Mouse (Mus musculus) gastrocnemius, adult 8-10 months (tissue): ENCODE results near the gene Tifa. TPM values are rescaled to one million over a fixed set of nuclear protein-coding genes. Genes with fewer than 3 reads are reported as not detected.
"Not testable (repeated sequence)": the region's sequence is repeated elsewhere in the genome, so short reads cannot be mapped to it uniquely, and the experiment has no call there.

Source experiments
- DNase-seq, 2 experiments: peaks; one replicate each; pipeline ENCODE4 v3.0.0; 2022; ENCODE audit warnings: low spot score in 2 of 2
- total RNA-seq, 4 experiments: library from RNA; stranded (reverse); gene quantifications; 2 replicates each; pipeline ENCODE4 v1.2.4; 2022

The Tifa gene
- 1 to 10 TPM in 2 of 4 experiments, under 1 TPM in 2; 0.85 to 1.6 (median 1.0) TPM for total RNA-seq

DNA sequence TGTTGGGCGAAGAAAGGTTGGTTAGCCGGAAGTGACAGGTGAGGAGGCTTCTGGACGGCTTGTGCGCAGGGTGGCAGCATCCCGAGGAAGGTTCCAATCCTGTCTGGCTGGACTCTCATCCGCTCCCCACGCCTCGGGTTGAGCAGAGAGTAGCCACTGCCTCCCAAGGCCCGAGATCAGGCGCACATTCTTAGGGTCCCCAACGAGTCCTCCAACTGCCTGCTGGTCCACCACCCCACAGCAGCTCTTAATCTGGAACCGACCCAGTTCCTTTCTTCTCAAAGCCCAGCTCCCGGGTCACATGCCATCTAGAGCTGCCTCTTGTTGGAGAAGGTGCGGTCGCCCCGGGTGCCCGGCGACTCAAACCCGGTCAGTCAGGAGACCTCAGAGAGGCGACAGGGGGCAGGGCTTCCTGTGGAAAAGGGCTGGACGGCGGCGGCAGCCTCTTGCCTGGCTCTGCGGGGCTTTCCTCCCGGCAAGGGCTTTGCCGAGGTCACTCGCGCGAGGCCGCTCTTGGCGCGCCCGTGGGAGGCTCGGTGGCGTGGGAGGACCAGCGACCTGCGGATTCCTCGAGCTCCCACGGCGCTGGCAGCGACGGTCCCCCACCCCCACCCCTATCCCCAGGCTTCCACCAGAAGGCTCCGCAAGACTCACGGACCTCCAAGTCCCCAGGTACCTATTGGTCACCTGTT, at the start of gene Tifa:
Gene Tifa (plus strand): TSS at position 306 of the 692 bp plus-strand sequence.
- DNase-seq, result peak; percentile 14 to 41

DNA sequence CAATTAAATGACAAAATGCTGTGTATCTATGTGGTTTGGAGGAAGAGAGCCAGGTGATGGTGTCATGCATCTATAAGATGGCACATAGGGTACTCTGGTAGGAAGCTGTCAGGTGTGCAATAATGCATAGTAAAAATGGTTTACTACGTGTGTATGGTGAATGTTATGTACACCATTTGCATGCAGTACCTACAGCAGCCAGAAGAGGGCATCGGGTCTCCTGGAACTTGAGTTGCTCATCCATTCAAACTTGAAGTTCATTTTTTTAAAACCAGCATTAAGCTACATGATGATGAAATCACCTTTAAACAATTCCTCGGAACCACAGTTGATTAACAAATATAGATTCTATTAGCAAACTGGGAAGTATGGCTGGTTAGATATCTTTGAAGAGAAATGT, 48.1 kb upstream of the Tifa start:
- no peak for DNase-seq

DNA sequence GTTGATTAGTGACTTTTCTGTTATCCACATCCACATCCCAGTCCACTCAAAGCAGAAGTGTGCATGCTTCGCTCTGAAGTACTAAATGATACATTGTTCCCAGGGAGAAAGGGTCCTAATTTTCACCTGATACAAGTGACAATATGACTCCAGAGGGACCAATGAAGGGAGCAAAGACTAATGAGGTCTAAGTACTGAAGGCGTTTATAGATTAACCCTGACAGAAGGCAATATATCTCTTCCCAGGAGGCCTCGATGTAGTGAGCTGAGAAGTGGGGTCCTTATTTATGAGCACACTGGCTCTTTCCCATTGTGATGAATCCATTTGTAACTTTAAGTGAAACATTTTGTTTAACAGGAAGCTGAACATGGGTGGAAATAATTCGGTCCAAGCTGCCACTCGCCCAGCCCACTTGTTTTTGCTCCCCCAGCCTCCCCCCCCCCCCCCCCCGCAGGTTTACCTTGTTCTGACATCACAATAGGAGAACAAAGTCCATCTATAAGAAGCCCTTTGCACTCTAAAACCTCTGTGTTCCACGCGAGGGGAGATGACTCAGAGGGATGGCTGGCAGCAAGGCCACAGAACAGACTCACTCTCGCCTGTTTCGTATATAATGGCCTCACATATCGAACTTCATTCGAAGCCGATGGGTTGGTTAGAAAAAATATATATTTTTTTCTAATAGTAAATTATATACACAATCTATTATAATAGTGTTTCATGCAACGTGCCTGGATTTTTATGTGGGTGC, 45.8 kb upstream of the Tifa start:
- no peak for DNase-seq

DNA sequence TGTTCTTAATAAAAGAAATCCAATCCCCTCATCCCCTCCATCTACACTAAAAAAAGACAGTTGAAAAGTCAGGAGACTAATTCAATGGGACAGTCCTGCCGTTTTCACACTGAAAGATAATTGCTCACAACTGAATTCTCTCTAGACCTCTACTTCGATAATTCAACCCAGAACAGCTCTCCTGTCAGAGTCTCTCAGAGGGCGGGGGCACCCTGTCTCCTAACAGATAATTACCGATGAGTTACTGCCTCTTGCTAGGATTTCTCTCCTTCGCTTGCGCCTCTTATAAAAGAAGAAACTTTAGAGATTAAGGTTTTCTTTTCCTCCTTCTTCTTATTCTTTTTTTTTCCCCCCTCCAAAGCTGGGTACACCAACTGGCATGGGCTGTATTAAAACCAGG, 44.1 kb upstream of the Tifa start:
- DNase-seq, result no peak

DNA sequence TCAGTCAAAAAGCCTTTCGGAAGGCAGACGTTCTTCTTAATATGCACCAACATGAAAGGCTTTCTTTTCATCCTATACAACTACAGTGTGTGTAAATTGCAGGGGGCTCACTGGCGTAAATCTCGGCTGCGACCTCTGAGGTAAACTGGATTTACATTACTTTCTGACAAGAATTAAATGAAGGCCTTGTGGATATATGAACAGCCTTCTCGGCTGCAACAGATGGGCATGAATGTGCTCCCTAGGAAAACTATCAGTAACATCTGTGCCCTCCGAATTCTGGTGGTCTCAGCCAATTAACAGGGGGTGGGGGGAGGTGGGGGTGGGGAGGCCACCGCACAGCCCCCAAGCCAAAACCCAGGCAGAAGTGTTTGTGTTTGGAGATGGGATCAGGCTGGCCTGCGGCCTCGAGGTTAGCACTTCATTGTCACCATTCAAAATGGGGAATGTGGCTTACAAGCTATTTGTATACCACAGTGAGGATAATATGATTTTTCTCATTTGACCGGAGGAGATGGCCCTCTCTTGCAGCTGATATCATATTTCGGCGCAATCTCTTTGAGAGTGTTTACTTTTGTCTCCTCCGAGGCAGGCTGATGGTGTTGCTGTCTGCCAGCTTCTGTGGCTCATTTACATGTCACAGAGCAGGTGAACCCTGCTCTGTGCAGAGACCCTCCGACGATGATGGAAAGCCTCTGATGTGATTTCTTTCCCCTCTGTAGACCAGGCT, 43.5 kb upstream of the Tifa start:
- no peak for DNase-seq

DNA sequence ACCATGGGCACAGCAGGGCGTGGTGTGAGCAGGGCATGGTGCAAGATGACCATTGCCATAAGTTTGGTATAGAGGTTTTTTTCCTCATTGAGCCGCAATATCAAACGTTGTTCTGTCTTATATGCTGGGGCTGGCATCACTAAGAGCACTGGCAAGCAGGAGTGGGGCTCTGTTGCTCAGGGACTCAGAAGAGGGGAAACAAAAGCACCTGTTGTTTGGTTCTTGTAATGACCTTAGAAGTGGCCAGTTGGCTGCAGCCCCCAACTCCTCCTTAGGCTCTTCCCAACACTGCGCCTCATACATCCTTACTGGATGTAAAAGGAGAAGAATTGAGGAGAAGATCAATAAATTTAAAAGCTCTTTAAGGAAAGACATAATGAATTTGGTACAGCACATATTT, 41.0 kb upstream of the Tifa start:
- no peak for DNase-seq

DNA sequence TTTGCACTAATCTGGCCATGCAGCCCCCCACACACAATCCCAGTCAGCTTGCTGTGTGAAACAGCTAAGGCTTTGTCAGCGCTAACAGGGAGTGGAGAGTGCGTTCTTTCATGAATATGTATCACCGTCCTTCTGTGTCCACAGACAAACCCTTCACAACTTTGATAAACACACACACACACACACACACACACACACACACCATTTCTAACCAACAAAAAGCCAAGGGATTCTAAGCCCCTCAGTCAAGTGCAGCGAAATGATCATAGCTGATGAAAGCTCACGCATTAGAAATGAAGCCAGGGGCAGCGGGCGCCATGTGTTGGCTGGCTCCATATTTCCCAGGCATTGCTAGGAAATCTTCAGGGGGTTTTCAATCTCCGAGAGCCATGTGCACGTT, 40.3 kb upstream of the Tifa start:
- DNase-seq, result no peak

DNA sequence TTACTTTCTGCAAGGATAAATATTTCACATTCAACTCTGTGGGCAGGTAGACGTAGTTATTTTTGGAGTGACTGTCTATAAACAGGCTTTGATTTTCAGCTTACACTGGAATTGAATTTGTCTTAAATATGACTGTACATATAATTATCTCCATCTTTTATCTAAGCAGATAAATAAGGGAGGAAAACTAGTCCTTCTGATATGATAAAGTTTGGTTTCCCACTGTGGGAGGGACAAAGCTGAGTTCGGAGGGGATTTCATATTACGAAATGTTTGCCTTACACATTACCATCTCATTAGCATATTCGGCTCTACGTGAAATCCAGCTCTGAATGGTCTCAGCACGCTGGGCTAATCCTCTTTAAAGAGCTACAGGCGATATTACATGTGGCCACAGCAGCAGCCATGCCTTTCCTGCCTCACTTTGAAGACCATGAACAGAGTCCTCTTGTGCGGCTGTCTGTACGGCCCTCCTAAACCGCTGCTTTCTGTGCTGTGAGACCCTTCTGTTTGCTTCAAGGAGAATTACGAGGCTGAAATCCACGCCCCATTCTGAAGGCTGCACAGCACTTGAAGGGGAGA, 39.5 kb upstream of the Tifa start:
- DNase-seq, result no peak

DNA sequence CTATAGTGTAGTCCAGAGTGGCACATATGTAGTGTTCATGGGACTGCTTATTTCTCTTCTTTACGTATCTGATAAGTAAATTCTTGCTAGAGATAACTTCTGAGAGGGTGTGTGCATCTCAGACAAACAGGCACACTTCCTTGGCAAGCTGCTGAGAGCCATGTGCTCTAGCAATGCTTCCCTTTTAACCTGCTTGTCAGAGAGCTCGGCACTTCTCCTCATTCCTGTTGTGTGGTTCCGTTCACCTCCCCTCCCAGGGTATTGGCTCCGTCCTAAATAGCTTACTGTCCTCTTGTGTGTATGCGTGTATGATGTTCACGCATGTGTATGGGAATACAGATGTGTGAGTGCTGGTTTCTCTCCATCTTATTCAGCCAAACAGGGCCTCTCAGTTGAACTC, 33.1 kb upstream of the Tifa start:
- no peak for DNase-seq

DNA sequence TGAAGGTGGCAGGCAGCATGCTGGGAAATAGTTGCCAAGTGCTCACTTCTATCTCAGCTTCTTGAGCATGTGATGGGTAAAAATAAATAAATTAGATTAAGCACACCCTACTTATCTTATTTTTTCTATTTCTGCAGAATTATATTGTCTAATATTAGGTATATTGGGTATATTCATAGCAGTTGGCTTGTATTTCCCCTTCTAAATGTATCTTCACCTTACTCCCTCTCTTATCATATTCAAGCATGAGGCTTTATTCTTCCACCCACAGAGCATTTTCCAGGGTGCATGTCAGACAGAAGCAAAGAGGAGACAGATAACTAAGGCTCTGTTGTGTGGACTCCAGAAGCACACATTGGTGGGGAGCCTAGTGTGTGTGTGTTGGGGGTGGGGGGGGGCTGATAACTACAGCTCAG, 31.7 kb upstream of the Tifa start:
- DNase-seq, result no peak

DNA sequence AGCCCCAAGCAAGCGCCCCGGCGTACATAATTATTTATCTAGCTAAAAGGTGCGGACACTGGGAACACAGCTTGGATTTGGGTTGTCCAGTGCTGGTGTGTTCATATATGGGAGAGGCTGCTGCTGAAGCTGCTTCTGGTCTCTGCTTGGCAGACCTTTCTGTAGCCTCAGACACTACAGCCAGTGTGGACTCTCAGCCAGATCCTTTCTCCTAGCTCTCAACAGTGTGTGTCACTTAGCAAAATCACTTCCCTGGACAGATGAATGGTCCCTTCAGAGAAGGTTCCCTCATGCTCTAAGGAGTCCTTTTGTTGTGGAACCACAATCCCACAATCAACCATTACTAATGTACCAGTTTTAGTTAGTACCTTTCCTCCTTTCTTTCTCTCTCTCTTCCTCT, 30.8 kb upstream of the Tifa start:
- no peak for DNase-seq

DNA sequence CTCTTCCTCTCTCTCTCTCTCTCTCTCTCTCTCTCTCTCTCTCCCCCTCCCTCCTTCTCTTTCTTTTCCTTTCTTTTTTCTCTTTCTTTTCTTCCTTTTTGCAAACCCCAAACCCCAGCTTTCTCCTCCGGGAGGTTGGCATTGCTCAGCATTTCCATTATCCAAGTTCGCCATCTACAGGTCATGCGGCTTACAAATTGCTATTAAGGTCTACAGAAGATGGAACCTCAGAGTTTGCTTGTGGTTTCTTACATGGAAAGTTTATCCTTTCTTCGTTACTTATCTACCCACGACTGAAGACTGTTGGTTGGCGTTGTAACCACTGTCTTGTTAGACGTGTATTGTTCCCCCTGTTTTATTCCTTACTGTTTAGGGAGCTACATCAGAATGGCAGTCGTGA, 30.4 kb upstream of the Tifa start:
- no peak for DNase-seq

DNA sequence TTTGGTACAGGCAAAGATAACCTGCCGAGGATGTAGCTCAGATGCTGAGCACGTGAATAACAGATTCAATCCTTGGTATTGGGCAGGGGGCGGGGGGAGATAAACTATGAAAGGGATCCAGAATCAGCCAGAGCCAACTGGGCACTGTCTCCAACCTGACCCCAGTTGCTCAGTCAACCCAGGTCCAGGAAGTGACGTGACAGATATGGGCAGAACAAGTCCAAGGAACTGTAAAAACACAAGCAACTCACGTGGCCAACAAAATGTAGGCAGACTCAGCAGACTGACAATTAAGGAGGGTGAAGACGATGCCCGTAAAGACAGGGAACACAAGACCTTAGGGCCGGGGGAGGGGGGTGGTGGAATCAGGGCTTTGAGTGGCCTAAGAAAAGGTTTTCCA, 27.2 kb upstream of the Tifa start:
- DNase-seq, result no peak

DNA sequence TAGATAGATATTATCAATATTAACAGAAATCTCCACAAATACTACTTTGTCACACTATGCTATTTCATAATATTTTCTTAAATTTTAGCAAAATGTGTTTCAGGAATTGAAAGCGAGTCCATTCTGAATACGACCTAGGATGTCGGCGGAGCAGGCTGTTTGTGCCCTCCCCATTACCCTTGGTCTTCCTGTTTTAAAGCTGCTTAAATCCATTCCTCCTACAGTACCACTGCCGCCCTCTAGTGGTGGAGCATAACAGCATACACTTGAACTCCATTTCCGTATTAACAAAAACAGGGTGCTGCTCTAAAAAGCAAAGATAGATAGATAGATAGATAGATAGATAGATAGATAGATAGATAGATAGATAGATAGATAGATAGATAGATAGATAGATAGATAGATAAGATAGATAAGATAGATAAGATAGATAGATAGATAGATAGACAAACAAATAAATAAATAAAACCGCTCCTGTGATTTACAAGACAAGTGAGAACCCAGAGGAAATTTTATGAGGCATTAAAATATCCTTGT, 26.5 kb upstream of the Tifa start:
- DNase-seq, result peak; percentile 29 to 45

DNA sequence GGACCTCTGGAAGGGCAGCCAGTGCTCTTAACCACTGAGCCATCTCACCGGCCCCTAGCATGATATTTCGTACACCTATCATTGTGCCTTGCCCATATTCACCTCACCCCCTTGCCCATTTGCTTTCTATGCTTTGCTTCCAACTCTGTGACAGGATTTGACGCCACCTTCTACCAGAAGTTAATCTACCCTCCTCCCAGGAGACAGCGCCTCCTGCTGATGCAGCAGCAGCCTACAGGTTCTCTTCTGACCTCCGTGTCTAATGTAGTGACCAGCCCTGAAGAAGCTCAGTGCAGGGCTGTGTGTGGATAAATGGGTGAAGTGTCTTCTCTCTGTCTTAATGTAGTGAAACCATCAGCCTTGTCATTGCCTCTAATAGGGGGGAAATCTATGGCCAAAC, 25.1 kb upstream of the Tifa start:
- DNase-seq, result no peak

DNA sequence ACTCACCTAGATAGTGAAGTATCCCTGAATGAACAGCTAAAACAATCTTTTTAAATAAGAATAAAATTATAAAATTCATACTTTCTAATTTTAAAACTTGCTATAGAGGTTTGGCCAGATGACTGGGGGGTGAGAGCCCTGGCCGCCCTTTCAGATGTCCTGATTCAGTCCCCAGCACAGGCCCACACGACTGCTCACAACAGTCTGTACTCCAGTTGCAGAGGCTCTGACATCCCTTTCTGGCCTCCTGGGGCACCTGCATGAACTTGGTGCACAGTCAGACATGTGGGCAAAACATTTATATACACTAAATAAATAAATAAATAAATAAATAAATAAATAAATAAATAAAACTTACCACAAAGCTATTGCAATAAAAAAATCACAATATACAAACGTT, 23.6 kb upstream of the Tifa start:
- DNase-seq, result no peak

DNA sequence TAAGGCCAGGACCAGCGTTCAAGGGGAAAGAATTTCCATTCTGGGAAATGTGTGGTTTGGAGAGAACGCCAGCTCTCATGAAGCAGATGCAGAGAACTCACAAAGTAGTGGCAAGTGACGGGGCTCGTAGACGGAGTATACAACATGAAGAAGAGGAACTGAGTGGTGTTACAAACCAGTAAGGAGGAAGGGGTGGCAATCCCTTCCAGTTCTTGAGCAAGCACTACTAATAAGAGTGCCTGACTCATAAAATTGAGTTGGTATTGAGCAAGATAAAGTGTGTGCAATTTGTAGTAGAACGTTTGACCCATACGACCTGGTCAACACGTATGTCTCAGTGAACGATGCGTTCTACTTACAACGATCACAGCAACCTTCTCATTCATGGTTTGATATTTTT, 20.5 kb upstream of the Tifa start:
- DNase-seq, result no peak

DNA sequence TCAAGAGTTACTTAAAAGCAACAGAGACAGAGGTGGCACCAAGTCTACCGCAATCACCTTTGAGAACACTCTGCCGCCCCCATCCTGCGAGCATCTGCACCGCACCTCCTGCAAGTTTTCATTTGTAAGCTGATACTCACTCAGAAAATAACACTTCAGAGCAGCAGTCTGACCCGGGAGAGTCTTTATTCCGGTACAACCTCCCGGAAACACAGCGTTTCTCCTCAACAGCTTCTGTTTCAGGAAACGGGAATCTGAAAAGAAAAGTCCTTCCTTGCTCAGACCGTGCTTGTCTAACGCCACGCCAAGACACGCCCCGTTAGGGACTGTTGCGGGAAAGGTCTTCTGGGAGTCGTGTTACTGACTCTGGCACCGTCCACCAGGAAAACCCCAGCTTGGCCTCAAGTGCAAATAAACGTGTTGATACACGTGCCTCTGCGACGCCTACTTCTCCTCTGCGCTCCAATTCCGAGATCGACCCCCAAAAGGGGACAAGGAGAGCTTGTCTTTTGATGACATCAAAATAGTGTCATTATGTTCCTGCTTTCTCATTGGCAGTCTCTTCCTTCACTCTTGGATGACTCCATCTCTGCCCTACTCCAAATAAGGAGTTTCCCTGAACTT, 9.5 kb upstream of the Tifa start, which contains the start of gene Alpk1:
Gene Alpk1 (minus strand): TSS at position 507 of the 624 bp plus-strand sequence.
- peak; percentile 52 to 65 for DNase-seq

DNA sequence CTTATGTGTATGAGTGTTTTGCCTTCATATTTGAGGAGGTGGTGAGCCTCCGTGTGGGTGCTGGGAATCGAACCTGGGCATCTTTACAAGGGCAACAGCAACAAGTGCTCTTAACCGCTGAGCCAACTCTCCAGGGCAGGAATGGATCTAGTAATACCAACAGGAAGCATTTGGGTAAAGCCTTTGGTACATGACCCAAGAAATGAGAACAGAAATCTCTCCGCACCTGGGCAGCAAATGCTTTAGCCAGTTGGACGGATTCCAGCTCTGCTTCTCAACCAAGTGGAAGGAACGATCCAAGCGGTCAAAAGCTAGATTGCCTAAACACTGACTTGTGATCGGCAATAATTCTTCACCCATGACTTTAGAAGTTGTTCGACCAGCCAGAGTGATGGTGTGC, 8.7 kb upstream of the Tifa start:
- no peak for DNase-seq

DNA sequence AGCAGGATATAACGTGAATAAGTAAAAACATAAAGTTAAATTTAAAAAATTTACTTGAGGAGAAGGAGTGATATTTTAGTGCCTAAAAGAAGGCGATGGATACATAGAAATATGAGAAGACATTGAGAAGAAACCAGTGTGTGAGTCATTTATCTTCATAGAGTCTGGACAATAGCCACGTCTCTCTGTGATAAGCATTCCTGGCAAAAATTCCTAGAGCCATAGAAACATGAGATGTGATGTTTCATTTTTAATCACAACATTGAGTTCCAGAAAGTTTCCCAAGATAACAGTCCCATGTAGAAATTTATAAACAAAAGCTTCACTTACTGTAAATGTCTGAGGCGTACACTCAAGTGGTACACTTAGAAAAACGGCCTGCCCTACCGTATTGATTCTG, 6.7 kb upstream of the Tifa start:
- no peak for DNase-seq

DNA sequence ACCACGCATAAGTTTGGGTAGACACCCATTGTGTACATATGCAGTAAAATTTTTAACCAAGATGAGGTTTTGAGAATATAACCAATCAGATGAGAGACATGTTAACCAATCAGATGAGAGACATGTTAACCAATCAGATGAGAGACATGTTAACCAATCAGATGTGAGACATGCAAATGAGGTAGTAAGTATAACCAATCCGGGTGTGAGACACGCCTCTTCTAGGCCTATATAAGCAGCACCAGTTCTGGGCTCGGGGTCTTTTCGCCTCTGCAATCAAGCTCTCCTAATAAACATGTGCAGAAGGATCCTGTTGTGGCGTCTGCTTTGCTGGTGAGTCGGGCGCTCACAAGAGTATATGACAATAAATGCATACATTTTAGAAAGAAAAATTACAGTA, 5.9 kb upstream of the Tifa start:
- not testable (repeated sequence) for DNase-seq
